Mouse (Mus musculus): ENCODE data around the gene Cdkn2aip. TPM values are rescaled to one million over a fixed set of nuclear protein-coding genes. Genes with fewer than 3 reads are reported as not detected.

Gene Cdkn2aip
- 41.6 TPM for total RNA-seq (2023)

GRCm38 (mm10) chr8:47713761-47714745, at the start of gene Cdkn2aip:
TSS of gene Cdkn2aip (minus strand) at chr8:47713932.

GRCm38 (mm10) chr8:47674777-47675710, 38.7 kb downstream of the Cdkn2aip start, which contains the start of gene Ing2:
TSS of gene Ing2 (minus strand) at chr8:47675556.

Other genes starting within 250 kb of the Cdkn2aip start
- gene Trappc11, start 180.5 kb downstream of the Cdkn2aip start, total RNA-seq (2023): 36.9 TPM
- gene Rwdd4a, start 180.3 kb downstream of the Cdkn2aip start, total RNA-seq (2023): 32.9 TPM
- 33.9 TPM for gene Ing2, start 38.4 kb downstream of the Cdkn2aip start, total RNA-seq (2023)
- gene Cldn24, start 108.2 kb upstream of the Cdkn2aip start, total RNA-seq (2023): not detected
- gene Cldn22, start 110.5 kb upstream of the Cdkn2aip start, total RNA-seq (2023): not detected